6 mouse cellular contexts compared by ENCODE assay signal in genomic region chr6:22122693-22123092, GRCm38 (mm10).
"Had no signal": no experiment of that assay in that cellular context is flagged by ENCODE, and none has a peak within 500 bp of the region (broad histone marks: within the 10 kb centered on the region; RNA-seq: fewer than 3 reads in every experiment).

No protein-coding gene starts in this region.

- DNase-seq: thymus, adult 18-20 months had no signal

- H3K4me1 ChIP-seq: liver, embryonic 15.5 days; midbrain, embryonic 12.5 days; neural tube, embryonic 13.5 days; neural tube, embryonic 15.5 days had no signal

- H3K4me3 ChIP-seq: liver, embryonic 15.5 days; midbrain, embryonic 12.5 days; neural tube, embryonic 13.5 days; neural tube, embryonic 15.5 days had no signal

- H3K27ac ChIP-seq: liver, embryonic 15.5 days; midbrain, embryonic 12.5 days; neural tube, embryonic 13.5 days; neural tube, embryonic 15.5 days had no signal

- H3K9ac ChIP-seq: liver, embryonic 15.5 days; lung, embryonic 14.5 days; midbrain, embryonic 12.5 days; neural tube, embryonic 13.5 days; neural tube, embryonic 15.5 days had no signal

- H3K36me3 ChIP-seq: liver, embryonic 15.5 days; midbrain, embryonic 12.5 days; neural tube, embryonic 13.5 days; neural tube, embryonic 15.5 days had no signal

- H3K27me3 ChIP-seq: liver, embryonic 15.5 days; midbrain, embryonic 12.5 days; neural tube, embryonic 13.5 days; neural tube, embryonic 15.5 days had no signal

- H3K9me3 ChIP-seq: liver, embryonic 15.5 days; midbrain, embryonic 12.5 days; neural tube, embryonic 13.5 days; neural tube, embryonic 15.5 days had no signal

- H3K4me2 ChIP-seq: liver, embryonic 15.5 days; lung, embryonic 14.5 days; midbrain, embryonic 12.5 days had no signal
